Mouse (Mus musculus): Measurements from ENCODE around the gene Gm4792. TPM values are rescaled to one million over a fixed set of nuclear protein-coding genes. Genes with fewer than 3 reads are reported as not detected.

The Gm4792 gene
- polyA plus RNA-seq, 1 experiment from 2014 or later = not detected

DNA sequence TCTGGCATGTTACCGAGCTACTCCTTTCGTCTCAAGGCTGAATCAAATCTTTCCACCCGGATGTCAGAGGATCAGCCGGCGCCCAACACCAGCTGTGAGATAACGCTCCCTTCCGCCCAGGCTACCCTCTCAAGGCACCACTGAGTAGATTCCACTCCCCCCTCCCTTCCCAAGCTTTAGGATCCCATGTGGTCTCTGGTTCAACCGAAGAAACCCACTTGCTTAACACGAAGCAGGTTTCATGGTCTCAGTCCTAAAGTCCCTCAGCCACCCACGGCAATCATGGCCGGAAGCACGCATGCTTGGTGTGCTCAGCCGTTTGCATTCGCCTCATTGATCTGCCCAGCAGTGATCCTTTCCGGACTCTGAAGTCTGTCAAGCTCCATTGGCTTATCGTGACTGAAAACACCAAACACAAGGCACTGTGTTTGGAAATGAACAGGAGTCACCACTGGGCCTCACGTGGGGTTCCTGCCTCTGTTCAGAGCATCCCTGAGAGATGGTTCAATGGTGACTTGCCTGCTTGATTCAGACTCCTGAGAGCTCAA is 45.2 kb downstream of the Gm4792 start:
- Histone ChIP-seq H3K36me3 (no peaks in the 10 kb centered on the region), H3K4me1 (peaks cover 17% of the 10 kb centered on the region), H3K9me3 (replicated peaks) (no peaks in the 10 kb centered on the region), H3K27ac (replicated peaks) (no peak overlapping the region), H3K27me3 (ENCODE audit: low read depth, poor library complexity, severe bottlenecking) (no peaks in the 10 kb centered on the region), H3K4me3 (no peak overlapping the region)
- WGBS = 77% methylated on average over 17 of the region's 17 CpGs
- no peak for DNase-seq (ENCODE audit: low spot score)

DNA sequence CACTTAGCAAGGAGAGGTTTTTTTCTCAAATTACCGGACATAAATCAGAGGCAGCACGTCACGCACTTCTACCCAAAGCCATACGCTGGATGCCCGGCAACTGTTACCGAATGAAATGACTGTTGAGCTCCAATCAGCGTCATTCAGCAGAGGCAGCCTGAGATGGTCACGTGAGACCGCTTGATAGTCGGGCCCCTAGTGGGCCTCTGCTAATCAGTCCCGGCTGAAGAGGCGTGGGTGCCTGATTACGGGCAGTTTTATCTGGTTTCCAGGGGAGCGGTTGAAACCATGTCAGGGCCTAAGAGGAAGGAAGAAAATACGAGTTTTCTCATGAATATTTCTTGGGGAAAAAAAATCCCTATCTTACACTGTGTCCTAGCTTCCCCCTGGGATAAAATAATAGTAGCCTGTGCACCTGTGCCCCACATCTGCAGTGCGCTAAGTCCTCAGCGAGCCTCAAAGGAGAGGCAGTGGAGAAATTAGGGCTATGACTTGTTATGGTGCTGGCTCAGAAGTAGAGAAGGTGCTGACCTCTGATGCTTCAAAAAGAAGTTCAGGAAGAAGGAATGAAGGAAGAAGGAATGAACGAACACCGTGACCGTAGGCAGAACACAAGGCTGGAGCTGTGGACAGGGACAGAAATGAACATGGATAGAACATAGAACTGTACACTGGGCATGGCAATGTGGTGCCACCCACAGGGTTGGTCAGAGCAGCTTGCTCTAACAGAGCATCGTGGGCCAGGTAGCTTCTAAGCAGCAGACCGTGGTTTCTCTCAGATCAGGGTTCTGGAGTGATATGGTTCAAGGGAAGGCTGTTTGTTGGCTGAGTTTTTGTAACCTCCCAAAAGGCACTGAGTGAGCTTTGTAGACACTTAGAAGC is 48.7 kb downstream of the Gm4792 start:
- Histone ChIP-seq H3K27me3 (ENCODE audit: low read depth, poor library complexity, severe bottlenecking) (no peaks in the 10 kb centered on the region), H3K27ac (replicated peaks) (peak overlapping the region; percentile 43; the same call in 1 of the 2 replicates), H3K4me3 (no peak overlapping the region; the same call in 1 of the 2 replicates), H3K36me3 (no peaks in the 10 kb centered on the region), H3K4me1 (peaks cover 17% of the 10 kb centered on the region), H3K9me3 (replicated peaks) (no peaks in the 10 kb centered on the region)
- 57% methylated on average over 22 of the region's 22 CpGs for WGBS
- DNase-seq (ENCODE audit: low spot score) = no peak

DNA sequence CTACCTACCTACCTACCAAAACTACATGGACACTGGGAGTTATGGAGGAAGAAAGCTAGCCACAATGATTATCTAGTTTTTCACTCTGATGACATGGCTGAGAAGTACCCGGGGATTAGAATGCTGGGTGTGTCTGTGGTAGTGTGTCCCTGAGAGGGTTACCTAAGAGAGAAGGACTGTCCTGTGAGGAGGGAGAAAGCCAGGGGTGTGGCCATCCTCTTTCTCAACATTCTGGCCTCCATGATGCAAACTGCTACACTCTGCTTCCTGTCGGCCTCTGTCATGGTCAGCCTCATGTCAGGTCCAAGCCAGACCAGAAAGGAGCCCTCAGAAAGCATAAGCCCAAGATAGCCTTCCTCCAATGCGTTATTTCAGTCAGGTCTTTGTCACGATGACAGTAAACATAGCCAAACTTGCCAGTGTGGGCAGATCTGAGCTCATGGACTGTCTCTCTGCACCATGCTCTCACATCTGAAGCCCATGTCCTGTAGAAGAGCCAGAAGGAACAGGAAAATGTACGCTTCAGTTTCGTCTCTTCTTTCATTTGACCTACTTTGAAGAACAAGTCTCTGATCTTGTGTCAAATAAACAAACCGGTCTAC is 50.7 kb downstream of the Gm4792 start:
- H3K9me3 ChIP-seq (replicated peaks) = no peaks in the 10 kb centered on the region
- no peaks in the 10 kb centered on the region for H3K36me3 ChIP-seq
- H3K4me1 ChIP-seq = peaks cover 13% of the 10 kb centered on the region
- WGBS = 92% methylated on average over 7 of the region's 7 CpGs
- no peaks in the 10 kb centered on the region for H3K27me3 ChIP-seq (ENCODE audit: low read depth, poor library complexity, severe bottlenecking)
- H3K27ac ChIP-seq (replicated peaks) = no peak overlapping the region
- H3K4me3 ChIP-seq = no peak overlapping the region
- no peak for DNase-seq (ENCODE audit: low spot score)

Other genes starting within 250 kb of the Gm4792 start
- gene Nr2c1, start 150.7 kb downstream of the Gm4792 start, polyA plus RNA-seq (2016; fragmentation: Nextera tagmentation; extraction: Ambion mirVana) = 12.3 and 12.6 TPM in 2 replicates
- gene Ndufa12, start 100.0 kb downstream of the Gm4792 start, polyA plus RNA-seq (2016; fragmentation: Nextera tagmentation; extraction: Ambion mirVana) = 601 and 607 TPM in 2 replicates
- 2.9 and 3.0 TPM in 2 replicates for gene Tmcc3, start 13.2 kb upstream of the Gm4792 start, polyA plus RNA-seq (2016; fragmentation: Nextera tagmentation; extraction: Ambion mirVana)